Mouse (Mus musculus) ES-E14 (cell line): ENCODE measurements at regions not wholly inside any gene's neighbourhood (a gene's known extent, or its start where the extent isn't known, plus 50 kb on each side); places are given as distances from the start of the nearest gene placed in this dataset.

Experiments used
- CHD2 ChIP-seq: IDR thresholded peaks from 2 replicates; pipeline ENCODE4 v1.6.1; 2014; ENCODE audit warnings: mild to moderate bottlenecking, low read depth, low read length, inconsistent platforms
- ZNF384 ChIP-seq: IDR thresholded peaks from 2 replicates; pipeline ENCODE4 v1.6.1; 2012; ENCODE audit warnings: low read depth, low read length, inconsistent platforms

DNA sequence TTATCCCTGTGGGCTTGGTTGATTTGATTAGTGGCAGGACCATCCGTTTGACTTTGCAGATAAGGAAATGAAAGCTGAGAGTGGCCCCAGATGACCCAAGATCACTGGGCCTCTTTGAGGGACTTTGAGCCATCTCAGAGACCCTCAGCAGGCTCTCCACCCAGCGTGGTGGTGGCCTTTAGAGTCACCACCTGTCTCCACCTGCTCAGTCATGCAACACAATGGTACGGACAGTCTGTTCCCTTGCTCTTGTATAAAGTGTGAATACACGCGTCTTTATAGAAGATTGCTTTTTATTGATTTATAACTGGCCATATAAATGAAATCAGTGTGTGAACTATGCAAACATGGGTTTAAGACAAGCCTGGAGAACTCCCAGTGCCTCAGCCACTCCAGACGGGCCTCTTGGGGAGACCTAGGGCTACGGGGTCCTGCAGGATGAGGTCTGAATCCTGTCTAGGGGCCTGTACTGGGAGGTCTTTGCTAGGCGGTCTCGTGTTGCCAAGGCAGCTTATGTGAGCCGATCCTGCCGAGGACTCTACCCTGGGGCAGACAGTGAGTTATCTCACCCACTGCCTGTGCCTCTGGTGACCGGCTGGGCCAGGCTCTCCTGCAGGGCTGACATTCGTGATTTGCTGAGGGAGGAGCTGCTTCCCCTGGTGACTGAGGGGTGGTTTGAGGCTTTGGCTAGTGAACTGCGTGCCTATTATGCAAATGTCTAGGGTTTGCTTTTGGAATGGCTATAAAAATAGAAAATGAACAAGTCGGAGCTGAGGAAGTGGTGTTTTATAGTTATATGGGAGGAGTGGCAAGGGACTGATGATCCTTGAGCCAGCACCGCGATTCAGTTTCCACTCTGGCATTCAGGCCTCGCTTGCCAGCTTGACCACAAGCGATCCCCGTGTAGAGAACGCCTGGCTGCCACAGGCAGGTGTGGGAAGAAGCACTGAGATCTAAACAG lies 176.5 kb downstream of the Fam43a start:
- TF ChIP-seq ZNF384, result no peak
- TF ChIP-seq CHD2, result no peak
